Mouse (Mus musculus) mouse embryonic stem cell (cell line): ENCODE results near the gene Asb16.

Experiments
- in situ Hi-C, 2 experiments: fragments of 300-500 bp; cut with MboI; formaldehyde crosslinking; loops; 1 replicate in 1 of 2; 3 replicates in 1 of 2; pipeline ENCODE4 v1.14.3; 2019 to 2020; ENCODE audit warnings: low sequenced_read_pairs in 2 of 2, low pct_unique_long_range_greater_than_20kb in 1 of 2, mixed read lengths in 1 of 2; ENCODE audit not compliant: unreplicated experiment in 1 of 2

Gene Asb16

DNA sequence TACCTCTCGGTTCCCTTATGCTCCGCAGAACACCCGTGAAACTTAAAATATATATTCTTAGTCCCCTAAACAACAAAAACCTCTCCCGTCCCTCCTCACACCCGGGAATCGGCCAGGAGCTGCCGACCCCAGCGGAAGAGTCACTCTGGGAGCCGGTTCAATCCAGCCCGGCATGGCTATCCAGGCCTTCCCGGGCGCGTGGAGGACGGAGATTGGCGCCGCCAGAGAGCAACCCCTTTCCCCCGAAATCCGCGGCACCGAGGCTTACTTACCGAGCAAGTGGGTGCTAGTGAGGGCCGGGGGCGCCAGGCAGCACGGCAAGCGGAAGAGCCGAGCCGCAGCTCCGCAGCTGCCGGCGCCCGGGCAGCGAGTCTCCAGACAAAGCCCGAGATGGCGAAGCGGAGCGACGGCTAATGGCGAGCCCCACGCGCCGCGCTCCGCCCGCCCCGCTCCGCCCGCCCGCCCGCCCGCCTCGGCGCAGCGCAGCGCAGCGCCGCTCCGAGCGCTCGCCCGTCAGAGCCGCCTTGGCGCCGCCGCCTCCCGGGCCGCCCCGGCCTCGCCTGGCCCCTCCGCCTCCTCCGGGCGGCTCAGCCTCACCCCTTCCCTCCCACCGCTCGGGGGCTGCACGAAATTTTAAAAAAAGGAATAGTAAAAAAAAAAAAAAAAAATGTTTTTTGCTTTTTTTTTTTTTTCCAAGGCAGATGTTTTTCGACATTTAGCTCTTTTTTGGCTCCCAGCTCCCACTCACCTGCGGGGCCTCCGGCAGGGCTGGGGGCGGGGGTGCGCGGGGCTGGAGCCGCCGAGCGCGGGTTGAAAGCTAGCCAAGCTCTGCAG, 50.2 kb downstream of the Asb16 start:
- in situ Hi-C loops, result no loop called here

DNA sequence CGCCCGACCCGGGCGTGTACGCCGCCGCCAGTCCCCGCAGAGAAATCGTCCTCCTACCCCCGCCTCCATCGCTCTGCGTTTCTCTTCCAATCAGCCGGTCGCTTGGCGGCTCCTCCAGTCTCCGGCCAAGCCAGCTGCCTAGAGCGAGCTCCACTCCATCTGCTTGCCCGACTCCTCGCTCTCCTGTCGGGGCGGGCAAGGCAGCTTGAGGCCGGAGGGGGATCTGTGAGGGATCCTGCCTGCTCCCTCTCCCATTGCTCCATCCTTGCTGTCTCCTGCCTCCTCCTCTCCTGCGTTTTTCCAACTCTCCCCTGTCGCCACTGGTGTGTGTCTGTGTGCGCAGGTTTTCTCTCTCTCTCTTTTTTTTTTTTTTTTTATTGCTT, 50.9 kb downstream of the Asb16 start, which contains the start of gene Ubtf:
Ubtf (minus strand) TSS at position 333 of the 383 bp plus-strand sequence.
- in situ Hi-C loops, result no loop called here

DNA sequence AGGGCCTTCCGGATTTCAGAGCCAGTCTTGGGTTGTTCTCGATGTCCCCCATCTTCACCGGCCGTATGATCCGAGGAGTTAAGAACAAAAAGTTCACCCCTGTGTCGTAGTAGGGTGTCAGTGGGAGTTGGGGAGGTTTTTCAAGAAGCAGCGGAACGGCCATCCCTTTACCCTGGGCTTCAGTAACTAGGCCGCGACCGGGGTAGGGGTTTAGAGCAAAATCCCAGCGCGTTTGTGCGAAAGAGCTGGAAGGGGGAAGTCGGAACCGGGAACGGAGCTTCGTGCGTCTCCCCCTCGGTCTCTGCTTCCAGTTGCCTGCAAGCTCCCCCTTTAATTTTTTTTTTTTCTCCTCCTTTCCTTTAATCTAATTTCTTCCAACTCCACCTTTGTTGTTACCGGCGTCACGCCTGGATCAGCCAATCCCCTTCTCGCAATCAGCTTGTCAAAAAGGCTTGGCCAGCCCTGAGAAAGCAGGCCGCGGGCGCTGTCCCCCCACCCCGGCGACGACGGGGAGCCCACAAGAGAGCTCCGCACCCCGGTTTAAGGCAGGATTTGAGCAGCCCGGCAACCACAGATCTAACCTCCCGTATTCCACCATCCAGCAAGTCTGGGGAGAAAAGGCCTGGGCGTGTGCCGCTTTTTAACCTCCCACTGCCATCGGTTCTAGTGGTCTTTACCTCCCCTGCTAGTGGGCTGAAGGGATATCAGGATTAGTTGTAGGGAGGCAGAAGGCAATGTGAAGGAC, 51.6 kb downstream of the Asb16 start:
- in situ Hi-C loops, result loop anchor here in 1 of 2 experiments (5.0 kb wide), 1 partner anchor 87 kb away; the partner anchor contains the start of gene Slc25a39

DNA sequence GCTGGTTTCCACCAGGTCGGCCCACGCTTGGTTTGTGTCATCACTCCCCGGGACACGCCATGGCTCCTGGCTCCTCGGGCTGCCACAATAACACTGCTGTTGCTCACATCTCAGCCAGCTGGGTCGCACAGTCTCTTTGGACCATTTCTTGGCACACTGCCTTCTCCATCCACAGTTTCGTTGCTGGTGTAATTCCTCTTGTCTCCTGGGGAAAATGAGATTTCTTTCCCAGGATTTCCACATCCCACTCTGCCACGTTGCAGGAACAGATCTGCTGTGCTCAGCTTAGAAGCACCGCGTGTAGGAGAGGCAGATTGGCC, 52.1 kb downstream of the Asb16 start:
- in situ Hi-C loops, result loop anchor here in 1 of 2 experiments (5.0 kb wide), 1 partner anchor 87 kb away; the partner anchor contains the start of gene Slc25a39

DNA sequence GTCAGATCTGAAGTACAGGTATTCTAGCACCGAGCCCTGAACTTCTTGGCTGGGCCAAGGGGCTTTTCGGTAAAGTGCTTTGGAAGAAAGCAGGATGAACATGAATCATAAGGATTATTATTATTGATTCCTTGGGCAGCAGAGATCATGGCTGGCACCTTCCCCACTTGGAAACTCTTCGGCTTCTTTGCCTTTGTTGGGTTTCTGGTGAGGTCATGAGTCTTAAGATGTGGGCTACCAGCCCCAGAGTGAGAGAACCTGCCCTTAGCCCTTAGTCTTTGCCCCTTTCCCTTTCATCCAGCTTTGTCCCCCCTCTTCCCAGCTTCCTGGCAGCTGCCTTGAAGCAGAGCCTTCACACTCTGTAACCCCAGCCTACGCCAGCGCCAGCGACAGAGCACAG, 53.4 kb downstream of the Asb16 start:
- in situ Hi-C loops, result loop anchor here in 1 of 2 experiments (5.0 kb wide), 1 partner anchor 85 kb away; the partner anchor contains the start of gene Slc25a39

DNA sequence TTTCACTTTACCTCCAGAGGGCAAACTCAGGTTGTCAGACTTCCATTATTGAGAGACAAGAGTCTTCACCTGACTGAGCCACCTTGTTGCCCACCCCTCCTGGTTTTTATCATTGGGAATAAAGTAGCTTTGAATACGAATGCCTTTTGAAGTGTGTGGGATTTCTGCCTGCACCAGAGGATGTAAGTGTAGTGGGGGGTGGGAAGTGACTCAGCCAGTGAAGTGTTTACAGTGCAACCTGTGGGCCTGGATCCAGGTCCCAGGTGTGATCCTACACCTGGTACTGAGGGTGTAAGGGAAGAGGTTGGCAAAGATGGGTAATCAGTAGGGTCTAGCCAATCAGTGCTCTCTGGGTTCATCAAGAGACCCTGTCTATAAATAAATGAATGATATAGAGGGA, 55.0 kb downstream of the Asb16 start:
- in situ Hi-C loops, result loop anchor here in 1 of 2 experiments (5.0 kb wide), 1 partner anchor 84 kb away; the partner anchor contains the start of gene Slc25a39

DNA sequence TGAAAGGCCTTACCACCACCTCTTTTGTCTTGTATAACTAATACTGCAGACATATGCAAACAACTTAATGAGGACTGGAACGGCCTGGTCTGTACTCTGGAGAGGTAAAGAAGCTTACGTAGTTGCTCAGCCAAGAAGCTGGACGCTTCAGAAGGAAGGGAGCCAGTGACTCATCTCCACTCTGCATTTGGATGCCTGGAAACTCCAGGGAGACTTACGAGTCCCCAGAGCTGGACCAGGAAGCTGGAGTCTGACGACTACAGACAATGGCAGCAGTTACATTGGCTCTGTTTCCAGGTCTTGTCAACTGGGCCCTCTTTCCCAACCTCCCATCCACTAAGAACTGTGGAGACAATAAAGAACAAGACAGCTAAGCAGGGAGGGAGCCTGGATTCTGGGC, 58.7 kb downstream of the Asb16 start:
- in situ Hi-C loops, result no loop called here

DNA sequence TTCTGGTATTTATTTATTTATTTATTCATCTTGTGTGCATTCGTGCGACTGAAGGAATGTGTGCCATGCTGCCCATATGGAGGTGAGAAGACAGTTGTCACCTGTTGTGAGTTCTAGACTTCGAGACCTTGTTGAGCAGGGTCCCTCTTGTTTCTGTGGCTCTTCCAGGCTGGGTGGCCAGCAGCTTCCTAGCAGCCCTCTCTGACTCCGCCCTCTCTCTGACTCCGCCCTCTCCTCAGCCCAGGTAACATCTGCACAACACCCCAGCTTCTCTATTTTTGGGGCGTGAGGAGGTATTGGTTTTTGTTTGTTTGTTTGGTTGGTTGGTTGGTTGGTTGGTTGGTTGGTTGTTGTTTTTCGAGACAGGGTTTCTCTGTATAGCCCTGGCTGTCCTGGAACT, 59.3 kb downstream of the Asb16 start:
- in situ Hi-C loops, result no loop called here
